Mouse (Mus musculus) small intestine, adult 10 weeks (tissue): ENCODE results near the gene Hyal3. TPM values are rescaled to one million over a fixed set of nuclear protein-coding genes. Genes with fewer than 3 reads are reported as not detected.

Source experiments
- polyA plus RNA-seq: library from polyadenylated mRNA; stranded (reverse); fragments of 350-450 nt; fragmentation: Illumina TruSeq; extraction: RNeasy Lipid Tissue Mini Kit (QIAGEN cat#74804); gene quantifications from one replicate; pipeline ENCODE4 v1.2.3, GENCODE M21; 2014; ENCODE audit warnings: low replicate concordance

Gene Hyal3
- polyA plus RNA-seq = 0.22 TPM

DNA sequence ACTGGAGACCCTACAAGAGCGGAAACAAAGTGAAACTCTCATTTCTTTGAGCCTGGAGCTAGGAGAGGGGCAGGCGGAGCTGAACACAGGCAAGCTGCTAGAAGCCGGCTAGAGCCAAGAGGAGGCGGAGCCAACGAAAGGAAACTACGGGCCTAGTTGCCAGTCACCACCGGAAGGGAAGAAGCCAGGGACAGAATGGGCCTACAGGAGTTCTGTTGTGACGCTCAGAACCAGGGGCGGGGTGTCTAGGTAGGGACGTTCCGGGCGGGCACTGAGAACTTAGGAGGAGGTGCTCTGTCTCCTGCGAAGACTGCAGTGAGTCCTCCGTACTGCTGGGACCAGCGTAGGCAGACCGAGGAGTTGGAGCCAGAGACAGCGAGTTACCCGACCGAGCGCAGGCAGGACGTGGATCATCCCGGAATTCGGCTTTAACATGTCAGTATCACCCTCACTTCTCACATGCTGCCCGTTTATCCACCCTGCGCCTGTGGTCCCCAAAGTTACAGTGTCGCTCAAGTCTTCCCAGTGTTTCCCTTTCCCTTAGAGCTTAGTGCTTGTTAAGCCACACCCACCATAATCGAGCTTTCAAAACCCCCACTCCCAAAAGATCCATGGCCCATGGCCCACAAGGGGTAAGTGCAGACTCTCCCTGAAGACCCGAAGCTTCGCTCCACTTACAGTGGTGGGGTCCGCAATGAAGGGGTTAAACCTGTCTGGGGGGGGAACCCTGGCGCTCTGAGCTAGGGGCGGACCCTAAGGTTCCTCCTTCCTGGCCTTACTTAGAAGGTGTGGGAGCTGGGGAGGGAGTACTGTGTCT lies at the start of gene Hyal3:
Gene Hyal3, plus strand, starts transcription at position 318 of the 817 bp plus-strand sequence.

DNA sequence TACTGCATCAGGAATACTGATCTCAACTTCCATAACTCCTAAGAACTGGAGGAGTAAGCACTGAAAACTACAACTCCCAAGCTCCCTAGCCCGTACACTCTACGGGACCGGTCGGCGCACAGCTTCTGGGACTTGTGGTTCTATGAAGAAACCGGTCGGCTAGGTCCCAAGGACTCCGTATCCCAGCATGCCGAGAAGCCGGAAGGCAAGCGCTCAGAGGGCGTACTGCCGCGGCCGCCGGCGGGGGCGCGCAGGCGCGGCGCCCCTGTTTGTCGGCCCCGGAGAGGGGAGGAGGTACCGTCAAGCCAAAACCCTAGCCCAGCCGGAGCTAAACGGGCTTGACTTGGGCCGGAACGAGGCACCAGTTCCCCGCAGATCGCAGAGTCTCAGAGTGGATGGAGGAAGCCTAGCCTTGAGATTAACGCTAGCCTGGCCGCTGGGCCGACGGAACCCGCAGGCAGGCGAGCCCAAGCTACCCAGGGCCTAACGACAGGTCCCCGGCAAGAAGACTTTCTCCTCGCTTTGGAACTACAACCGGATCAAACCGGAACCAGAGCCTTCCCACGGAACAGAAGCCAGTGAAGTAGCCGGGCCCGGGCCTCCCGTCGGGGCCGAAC lies 46.7 kb upstream of the Hyal3 start, which contains the start of gene Tmem115:
Gene Tmem115, plus strand, starts transcription at position 155 of the 617 bp plus-strand sequence.

DNA sequence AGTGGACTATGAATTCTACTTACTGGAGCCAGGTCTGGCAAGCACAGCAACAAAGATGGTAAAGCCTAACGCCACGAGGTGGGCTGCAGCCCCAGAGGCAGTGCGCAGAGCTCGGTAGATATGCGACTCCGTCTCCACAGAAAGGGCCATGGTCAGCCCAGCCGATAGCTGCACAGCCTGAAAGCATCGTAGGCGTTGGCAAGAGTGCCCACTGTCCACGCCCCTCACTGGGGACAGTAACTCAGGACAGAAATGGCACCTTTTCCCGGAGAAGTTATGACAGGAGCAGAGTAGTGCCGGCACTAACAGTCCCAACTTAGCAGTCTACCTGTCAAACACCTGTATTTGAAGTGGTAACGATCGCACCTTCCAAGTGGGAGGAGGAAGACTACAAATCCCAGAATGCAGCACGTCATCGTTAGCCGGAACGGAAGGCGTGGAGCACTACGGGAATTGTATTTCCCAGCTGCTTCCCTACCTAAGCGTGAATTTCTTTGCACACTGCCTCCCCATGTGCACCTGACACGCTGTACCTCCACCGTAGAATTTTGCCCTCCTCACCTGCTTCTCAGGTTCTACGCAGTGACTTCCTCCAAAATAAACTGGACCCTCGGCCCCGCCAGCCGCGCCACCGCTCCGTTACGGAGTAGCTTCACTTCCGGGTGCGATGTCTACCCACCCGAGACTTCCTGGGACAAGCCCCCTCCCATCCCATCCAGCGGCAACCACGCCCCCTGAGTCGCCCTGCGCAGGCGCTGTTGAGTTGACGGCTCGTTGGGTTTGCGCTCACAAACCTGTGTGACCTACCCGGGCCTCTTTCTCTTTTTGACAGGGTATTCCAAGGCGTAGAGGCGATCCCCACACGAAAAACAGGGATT lies 38.9 kb upstream of the Hyal3 start, which contains the start of the genes Cyb561d2 and Nprl2:
Gene Cyb561d2, minus strand, starts transcription at position 720 of the 878 bp plus-strand sequence.
Gene Nprl2, plus strand, starts transcription at position 753 of the 878 bp plus-strand sequence.

DNA sequence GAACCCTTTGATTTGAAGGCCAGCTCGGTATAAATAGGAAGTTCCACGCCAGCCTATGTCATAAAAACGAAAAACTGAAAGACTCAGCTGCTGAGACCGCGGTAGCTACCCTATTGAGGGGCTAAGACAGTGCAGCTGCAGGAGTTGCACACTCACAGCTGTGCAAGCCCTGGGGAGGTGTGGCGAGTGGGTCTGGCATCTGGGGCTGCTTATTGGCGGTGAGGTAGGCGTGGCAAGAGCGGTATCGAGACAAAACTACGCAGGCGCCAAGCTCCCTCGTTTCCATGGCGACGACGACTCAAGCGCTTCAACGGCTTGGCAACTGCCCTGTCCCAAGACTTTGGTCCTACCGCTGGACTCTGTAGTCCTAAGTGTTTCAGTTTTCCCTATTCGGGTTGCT lies 33.6 kb upstream of the Hyal3 start, which contains the start of gene Zmynd10:
Gene Zmynd10, plus strand, starts transcription at position 273 of the 400 bp plus-strand sequence.

DNA sequence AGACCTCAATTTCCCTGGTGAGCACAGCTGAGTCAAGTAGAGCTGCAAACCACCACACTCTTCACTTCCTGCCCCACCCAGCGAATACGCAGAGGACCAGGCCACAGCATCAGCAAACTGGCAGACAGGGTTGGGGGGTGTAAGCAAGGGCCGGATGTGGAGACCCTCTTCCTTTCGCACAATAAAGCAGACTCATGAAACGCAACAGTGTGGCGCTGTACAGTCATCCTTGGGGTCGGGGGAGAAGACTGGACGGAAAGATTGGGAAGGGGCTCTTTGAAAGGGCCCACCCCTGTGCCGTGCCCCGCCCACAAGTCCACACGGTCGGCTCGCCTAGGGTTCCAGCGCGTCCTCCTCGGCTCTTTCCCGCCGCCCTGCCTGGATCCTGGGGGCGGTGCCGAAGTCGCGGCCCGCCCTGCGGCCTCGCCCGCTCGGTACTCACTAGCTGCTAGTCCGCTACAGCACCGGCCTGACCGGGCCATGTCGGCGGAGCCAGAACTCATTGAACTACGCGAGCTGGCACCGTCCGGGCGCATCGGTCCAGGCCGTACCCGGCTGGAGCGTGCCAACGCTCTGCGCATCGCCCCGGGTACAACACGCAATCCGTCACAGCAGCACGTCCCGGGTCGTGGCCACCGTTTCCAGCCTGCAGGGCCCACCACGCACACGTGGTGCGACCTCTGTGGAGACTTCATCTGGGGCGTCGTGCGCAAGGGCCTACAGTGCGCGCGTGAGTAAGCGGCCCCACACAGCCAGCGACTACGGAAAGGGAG lies 29.3 kb upstream of the Hyal3 start, which contains the start of gene Rassf1:
Gene Rassf1, plus strand, starts transcription at position 439 of the 773 bp plus-strand sequence.

DNA sequence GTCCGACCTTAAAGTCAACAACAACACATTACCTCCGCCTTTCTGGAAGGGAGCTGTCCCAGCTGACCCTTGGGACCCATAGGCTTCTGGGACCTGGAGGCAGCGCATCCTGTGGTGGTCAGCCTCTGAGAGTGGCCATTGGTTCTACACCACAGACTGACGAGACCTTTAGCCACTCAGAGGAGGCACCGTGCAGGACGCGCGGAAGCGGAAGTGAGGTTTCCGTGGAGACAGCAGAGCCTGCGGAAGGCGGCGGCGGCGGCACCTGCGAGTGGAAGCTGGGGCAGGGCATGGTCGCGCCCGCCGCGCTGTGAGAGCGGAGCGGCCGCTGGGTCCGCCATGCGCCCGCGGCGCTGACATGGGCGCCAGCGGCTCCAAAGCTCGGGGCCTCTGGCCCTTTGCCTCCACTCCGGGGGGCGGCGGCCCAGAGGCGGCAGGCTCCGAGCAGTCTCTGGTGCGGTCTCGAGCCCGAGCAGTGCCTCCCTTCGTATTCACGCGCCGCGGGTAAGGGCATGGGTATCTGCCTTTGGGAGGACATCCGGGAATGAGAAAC lies 17.5 kb upstream of the Hyal3 start, which contains the start of gene Tusc2:
Gene Tusc2, plus strand, starts transcription at position 227 of the 553 bp plus-strand sequence.

DNA sequence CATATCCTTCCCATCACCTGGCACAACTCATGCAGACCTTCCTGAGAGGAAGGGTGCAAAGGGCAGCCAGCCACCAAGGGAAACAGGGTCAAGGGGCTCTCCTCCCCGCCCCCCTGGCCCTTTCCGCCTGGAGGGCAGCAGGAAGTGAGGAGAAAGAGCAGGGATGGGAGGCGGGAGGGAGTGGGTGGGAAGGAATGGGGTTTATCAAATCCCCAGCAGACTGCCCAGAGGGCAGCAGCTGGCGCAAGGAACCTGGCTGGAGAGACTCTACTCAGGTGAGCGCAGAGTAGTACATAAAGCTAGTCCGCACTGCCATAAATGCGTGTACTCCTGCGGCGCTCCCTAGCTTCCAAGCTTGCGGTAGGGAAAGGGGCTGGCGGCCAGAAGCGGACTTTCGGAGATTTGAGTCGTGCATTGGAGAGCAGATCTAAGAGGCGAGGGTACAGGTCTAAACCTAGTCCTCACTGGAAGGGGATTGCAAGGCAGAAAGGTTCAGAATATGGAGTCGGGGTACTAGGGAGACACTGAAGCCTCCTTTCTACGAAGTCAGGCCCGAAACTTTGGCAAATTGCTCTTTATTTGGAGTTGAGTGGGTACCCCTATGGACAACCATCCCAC lies 12.8 kb upstream of the Hyal3 start, which contains the start of gene Hyal2:
Gene Hyal2, plus strand, starts transcription at position 244 of the 618 bp plus-strand sequence.

DNA sequence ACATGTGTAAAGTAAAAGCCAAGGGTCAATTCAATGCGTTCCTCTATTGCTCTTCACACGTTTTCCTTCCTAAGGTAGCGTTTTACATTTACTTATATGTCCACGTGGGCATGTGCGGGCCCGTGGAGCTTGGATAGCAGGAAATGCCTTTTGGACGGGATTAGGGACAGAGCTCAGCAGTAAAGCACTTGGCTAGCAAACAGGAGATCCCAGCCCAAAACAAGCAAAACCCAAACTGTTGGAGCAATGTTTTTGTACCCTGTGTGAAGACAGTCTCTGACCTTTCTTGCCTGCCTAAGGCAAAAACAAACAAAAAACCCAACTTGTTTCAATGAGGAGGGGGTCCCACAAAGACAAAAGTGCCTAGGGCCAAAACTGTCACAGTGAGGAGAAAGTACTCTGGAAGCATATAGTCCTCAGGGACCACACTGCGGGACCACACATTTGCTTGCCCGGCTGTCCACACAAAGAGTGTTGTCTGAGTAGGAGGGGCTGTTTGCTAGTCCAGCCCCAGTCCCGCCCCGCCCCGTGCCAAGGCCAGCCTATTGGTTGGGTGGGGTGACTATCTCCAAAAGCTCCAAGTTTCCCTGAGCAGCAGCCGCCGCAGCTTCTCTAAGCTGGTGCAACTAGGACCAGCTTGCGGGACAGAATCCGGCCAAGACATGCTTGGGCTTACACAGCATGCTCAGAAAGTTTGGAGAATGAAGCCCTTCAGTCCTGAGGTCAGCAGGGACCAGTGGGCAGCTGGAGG lies 4.1 kb upstream of the Hyal3 start, which contains the start of gene Hyal1:
Gene Hyal1, plus strand, starts transcription at position 571 of the 751 bp plus-strand sequence.

DNA sequence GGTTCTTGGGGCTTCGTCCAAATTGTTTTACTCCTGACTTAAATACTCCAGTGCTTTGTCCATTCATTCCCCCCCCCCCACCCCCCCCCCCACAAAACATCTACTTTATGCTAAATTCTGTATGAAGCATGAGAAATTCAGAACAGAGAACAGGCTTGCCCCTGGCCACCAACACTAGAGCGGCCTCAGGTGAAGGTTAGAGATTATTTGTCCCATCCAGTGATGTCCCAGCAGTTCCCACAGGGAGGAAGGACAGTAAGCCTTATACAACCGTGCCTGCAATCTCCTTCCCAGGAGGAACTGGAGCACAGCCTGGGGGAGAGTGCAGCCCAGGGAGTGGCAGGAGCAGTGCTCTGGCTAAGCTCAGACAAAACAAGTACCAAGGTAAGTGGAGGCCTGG lies 2.0 kb upstream of the Hyal3 start, which contains the start of gene Naa80:
Gene Naa80, plus strand, starts transcription at position 301 of the 400 bp plus-strand sequence.

DNA sequence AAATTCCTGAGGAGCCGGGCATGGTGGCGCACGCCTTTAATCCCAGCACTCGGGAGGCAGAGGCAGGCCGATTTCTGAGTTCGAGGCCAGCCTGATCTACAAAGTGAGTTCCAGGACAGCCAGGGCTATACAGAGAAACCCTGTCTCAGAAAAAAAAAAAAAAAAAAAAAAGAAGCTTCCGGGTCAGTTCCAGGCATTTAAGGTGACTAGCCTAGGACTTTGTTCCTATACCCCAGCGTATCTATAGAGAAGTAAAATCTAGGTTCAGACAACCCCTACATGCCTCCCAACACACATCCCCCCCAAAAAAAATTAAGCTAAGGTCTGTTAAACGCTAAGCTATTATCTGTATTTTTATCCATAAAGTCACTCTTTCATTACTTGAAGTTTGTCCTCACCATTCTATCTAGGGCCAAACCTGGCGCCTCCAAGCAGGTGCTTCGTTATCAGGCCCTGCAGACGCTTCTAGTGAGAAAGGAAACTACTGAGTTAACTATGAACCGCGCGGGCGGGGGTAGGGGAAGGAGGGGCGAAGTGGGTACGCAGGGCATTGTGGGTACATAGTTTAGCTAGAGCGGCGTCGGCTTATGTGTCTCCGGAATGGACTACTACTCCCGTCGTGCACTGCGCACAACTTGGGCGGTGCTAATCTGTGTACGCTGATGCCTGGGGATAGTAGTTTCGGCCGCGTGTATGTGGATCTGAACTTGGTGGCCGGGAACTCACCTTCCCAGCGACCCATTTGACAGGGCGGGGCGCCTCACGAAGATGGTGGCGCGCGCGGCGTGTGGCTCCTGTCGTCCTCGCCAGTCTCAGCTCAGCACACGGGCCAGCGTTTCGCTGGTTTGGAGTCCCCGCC lies 6.6 kb downstream of the Hyal3 start, which contains the start of gene Ifrd2:
Gene Ifrd2, plus strand, starts transcription at position 669 of the 859 bp plus-strand sequence.

DNA sequence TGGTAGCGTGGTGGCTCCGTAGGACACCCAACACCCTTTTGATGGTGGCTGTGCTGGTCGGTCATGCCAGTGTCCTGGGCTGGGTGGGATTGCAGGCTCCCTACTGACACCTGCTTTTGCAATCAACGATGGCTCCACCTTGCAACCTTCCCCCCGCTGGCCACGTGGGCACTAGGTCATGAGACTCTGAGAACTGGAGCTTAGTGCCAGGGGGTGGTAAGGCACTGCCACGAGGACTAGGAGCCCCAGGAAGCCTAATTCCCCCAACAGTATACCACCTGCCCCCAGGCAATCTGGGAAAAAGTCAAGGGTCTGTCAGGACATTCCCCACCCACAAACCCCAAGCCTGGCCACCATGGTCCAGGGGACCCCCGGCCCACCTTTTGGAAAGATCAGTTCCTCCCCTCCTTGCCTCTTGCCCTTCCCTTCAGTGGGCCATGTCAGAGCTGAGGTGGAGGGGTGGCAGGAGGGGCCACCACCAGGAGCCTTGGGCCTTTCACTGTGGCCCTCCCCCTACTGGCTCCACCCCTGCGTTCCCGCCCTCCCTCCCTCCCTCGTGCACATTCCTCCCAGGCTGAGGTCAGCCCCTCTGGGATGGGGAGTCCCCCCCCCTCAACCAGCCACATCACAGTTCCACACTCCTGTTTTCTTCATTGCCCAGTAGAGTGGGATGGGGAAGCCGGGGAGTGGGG lies 28.3 kb downstream of the Hyal3 start, which contains the start of gene Sema3b:
Gene Sema3b, minus strand, starts transcription at position 489 of the 692 bp plus-strand sequence.

DNA sequence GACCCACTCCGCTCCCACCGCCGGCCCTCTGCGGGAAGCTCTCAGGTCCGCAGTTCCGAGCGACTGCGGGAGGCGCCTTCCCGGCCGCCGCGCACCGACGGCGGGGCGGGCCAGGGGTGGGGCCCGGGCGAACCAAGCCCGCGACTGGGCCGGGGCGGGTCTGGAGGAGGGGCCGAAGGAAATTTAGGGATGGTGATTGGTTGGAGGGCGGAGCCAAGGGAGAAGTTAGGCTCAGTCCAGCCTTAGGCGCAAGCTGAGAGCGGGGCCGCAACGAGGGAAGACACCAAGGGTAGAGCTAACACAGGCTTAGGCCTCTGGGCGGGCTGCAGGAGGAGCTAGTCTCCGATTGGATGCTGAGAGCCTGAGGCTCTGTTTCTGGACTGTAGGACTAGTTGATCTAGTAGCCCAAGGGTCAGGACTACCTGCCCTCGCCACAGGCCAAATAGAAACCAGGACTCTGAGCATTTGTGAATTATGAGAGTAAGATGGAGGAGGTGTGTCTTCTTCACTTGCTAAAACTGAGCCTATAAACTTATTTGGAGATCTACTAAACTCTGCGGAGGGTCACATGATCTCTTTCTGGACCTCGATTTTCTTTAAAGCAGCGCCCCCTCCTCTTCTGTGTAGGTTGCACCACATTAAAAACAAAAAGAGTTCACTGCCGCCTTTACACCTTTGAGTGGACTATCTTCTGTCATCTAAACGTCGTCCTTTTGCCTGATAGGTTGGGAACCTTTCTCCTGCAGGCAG lies 54.8 kb downstream of the Hyal3 start, which contains the start of gene Gnai2:
Gene Gnai2, minus strand, starts transcription at position 89 of the 750 bp plus-strand sequence.

Other genes with a start within 250 kb of the Hyal3 start
- 0.74 TPM for gene Hemk1, start 242.5 kb upstream of the Hyal3 start, polyA plus RNA-seq
- gene 6430571L13Rik, start 240.2 kb upstream of the Hyal3 start, polyA plus RNA-seq = not detected
- not detected for gene Cacna2d2, start 181.2 kb upstream of the Hyal3 start, polyA plus RNA-seq
- not detected for gene Tmem115, start 46.9 kb upstream of the Hyal3 start, polyA plus RNA-seq
- gene Cyb561d2, start 38.6 kb upstream of the Hyal3 start, polyA plus RNA-seq = 0.93 TPM
- 0.78 TPM for gene Nprl2, start 38.6 kb upstream of the Hyal3 start, polyA plus RNA-seq
- gene Zmynd10, start 33.5 kb upstream of the Hyal3 start, polyA plus RNA-seq = not detected
- 24.5 TPM for gene Rassf1, start 29.3 kb upstream of the Hyal3 start, polyA plus RNA-seq
- gene Tusc2, start 17.6 kb upstream of the Hyal3 start, polyA plus RNA-seq = 17.4 TPM
- 0.22 TPM for gene Hyal2, start 12.9 kb upstream of the Hyal3 start, polyA plus RNA-seq
- 1.4 TPM for gene Hyal1, start 3.9 kb upstream of the Hyal3 start, polyA plus RNA-seq
- 0.63 TPM for gene Naa80, start 1.9 kb upstream of the Hyal3 start, polyA plus RNA-seq
- 31.3 TPM for gene Ifrd2, start 6.8 kb downstream of the Hyal3 start, polyA plus RNA-seq
- gene Sema3b, start 28.4 kb downstream of the Hyal3 start, polyA plus RNA-seq = 1.2 TPM
- gene Gnai2, start 54.5 kb downstream of the Hyal3 start, polyA plus RNA-seq = 18.2 TPM
- gene Slc38a3, start 88.7 kb downstream of the Hyal3 start, polyA plus RNA-seq = not detected
- gene Gnat1, start 98.9 kb downstream of the Hyal3 start, polyA plus RNA-seq = not detected
- gene Sema3f, start 129.7 kb downstream of the Hyal3 start, polyA plus RNA-seq = 0.37 TPM
- gene Rbm5, start 190.2 kb downstream of the Hyal3 start, polyA plus RNA-seq = 132 TPM